Mouse (Mus musculus) layer of hippocampus, adult 2 months (tissue): Measurements from ENCODE around the gene Naa80. TPM values are rescaled to one million over a fixed set of nuclear protein-coding genes. Genes with fewer than 3 reads are reported as not detected.
A peak's percentile ranks its signal among the peaks of the same experiment; 100 is the strongest.
"Not testable (repeated sequence)": the region's sequence is repeated elsewhere in the genome, so short reads cannot be mapped to it uniquely, and the experiment has no call there.

Source experiments
- DNase-seq, 2 experiments: peaks; one replicate each; pipeline ENCODE4 v3.0.0; 2022; ENCODE audit warnings: low spot score in 2 of 2
- H3K27ac ChIP-seq: fragments of 200-600 bp; 2 replicates; pipeline ENCODE4 v1.8.1; 2022
- H3K4me3 ChIP-seq: fragments of 200-600 bp; 2 replicates; pipeline ENCODE4 v1.8.1; 2022; ENCODE audit warnings: mild to moderate bottlenecking
- CTCF ChIP-seq: fragments of 200-600 bp; conservative IDR thresholded peaks from 2 replicates; pipeline ENCODE4 v1.8.1; 2022; ENCODE audit warnings: antibody characterized with exemption, mild to moderate bottlenecking, moderate library complexity
- total RNA-seq, 2 experiments: library from RNA; stranded (reverse); gene quantifications; 2 replicates each; pipeline ENCODE4 v1.2.3; 2021

The Naa80 gene
- total RNA-seq, 2 experiments from 2014 or later = 10.9 to 12.6 TPM

- no peak for TF ChIP-seq CTCF
- DNase-seq = no peak
Measured at GRCm38 (mm10) chr9:107553541-107554318, 25.0 kb upstream of the Naa80 start.

GRCm38 (mm10) chr9:107554319-107554825 is 24.3 kb upstream of the Naa80 start:
- peak overlapping the region; percentile 98 for H3K4me3 ChIP-seq
- DNase-seq = peak; percentile 90 to 94
- TF ChIP-seq CTCF = peak; percentile 48
- H3K27ac ChIP-seq = peak overlapping the region; percentile 97

More at GRCm38 (mm10) chr9:107553541-107554318, 25.0 kb upstream of the Naa80 start:
- Histone ChIP-seq H3K4me3 (peak overlapping the region; percentile 98), H3K27ac (peak overlapping the region; percentile 97)

GRCm38 (mm10) chr9:107555031-107555457 is 23.6 kb upstream of the Naa80 start:
- peak overlapping the region; percentile 98 for H3K4me3 ChIP-seq
- TF ChIP-seq CTCF = no peak
- peak overlapping the region; percentile 97 for H3K27ac ChIP-seq
- DNase-seq = no peak

- Histone ChIP-seq H3K4me3 (peak overlapping the region; percentile 98), H3K27ac (peak overlapping the region; percentile 97)
- DNase-seq = no peak
- no peak for TF ChIP-seq CTCF
Measured at GRCm38 (mm10) chr9:107555701-107556100, 23.0 kb upstream of the Naa80 start.

- no peak for TF ChIP-seq CTCF
- no peak overlapping the region for H3K4me3 ChIP-seq
- no peak for DNase-seq
- no peak overlapping the region for H3K27ac ChIP-seq
Measured at GRCm38 (mm10) chr9:107556346-107556745, 22.3 kb upstream of the Naa80 start.

- TF ChIP-seq CTCF = no peak
- peak; percentile 93 to 96 for DNase-seq
- Histone ChIP-seq H3K27ac (peak within 1 kb of the TSS; percentile 91), H3K4me3 (peak within 1 kb of the TSS; percentile 74)
Measured at GRCm38 (mm10) chr9:107563029-107563581, 15.6 kb upstream of the Naa80 start, which contains the start of gene Tusc2. Tusc2 (plus strand) TSS chr9:107563255.

GRCm38 (mm10) chr9:107565556-107565955 is 13.1 kb upstream of the Naa80 start:
- H3K27ac ChIP-seq = peak overlapping the region; percentile 83; the same call in 1 of the 2 replicates
- H3K4me3 ChIP-seq = not testable (repeated sequence)

GRCm38 (mm10) chr9:107566041-107566709 is 12.5 kb upstream of the Naa80 start:
- TF ChIP-seq CTCF = peak; percentile 89
- Histone ChIP-seq H3K4me3 (peak overlapping the region; percentile 19; the same call in 1 of the 2 replicates), H3K27ac (peak overlapping the region; percentile 83)
- peak in 1 of 2 experiments; percentile 75 for DNase-seq

More at GRCm38 (mm10) chr9:107565556-107565955, 13.1 kb upstream of the Naa80 start:
- not testable (repeated sequence) for DNase-seq

GRCm38 (mm10) chr9:107566855-107567254 is 11.8 kb upstream of the Naa80 start:
- no peak for DNase-seq
- H3K4me3 ChIP-seq = peak overlapping the region; percentile 19; the same call in 1 of the 2 replicates
- TF ChIP-seq CTCF = peak; percentile 46
- H3K27ac ChIP-seq = peak overlapping the region; percentile 96

GRCm38 (mm10) chr9:107567702-107568319 is 10.9 kb upstream of the Naa80 start, which contains the start of gene Hyal2:
Hyal2 (plus strand) TSS chr9:107567945.
- Histone ChIP-seq H3K27ac (peak within 1 kb of the TSS; percentile 96), H3K4me3 (peak within 1 kb of the TSS; percentile 91)
- TF ChIP-seq CTCF = no peak
- no peak for DNase-seq

GRCm38 (mm10) chr9:107568331-107569261 is 10.1 kb upstream of the Naa80 start:
- no peak for TF ChIP-seq CTCF
- H3K4me3 ChIP-seq = peak overlapping the region; percentile 91
- peak overlapping the region; percentile 96 for H3K27ac ChIP-seq
- DNase-seq = peak; percentile 79
